Mouse (Mus musculus): ENCODE results near the gene Insyn1.
A peak's percentile ranks its signal among the peaks of the same experiment; 100 is the strongest.

Insyn1 gene

GRCm38 (mm10) chr9:58487851-58488801 is at the start of gene Insyn1:
TSS of gene Insyn1 (plus strand) at chr9:58488603.
- peak; percentile 53 for DNase-seq (ENCODE audit: low spot score)

- no peak for DNase-seq (ENCODE audit: low spot score)
Observed at GRCm38 (mm10) chr9:58438921-58439396, 49.4 kb upstream of the Insyn1 start.

DNA sequence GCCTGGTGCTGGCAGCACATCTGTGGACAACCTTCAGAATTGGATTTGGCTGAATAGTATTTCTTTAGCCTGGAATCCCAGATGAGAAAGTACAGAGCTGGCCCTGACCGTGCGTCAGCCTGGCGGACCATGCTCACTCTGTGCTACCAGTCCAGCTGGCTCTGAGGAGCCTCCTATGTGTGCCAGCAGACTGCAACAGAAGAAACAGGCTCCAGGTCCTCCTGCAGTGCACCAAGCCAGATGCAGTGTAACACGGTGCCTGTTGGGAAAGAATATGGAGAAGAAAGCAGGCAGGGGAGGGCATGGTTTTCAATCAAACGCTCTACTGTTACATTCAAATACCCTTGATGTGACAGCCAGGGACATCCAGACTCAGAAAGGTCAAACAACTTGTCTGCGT is 48.3 kb upstream of the Insyn1 start:
- DNase-seq (ENCODE audit: low spot score) = no peak

DNA sequence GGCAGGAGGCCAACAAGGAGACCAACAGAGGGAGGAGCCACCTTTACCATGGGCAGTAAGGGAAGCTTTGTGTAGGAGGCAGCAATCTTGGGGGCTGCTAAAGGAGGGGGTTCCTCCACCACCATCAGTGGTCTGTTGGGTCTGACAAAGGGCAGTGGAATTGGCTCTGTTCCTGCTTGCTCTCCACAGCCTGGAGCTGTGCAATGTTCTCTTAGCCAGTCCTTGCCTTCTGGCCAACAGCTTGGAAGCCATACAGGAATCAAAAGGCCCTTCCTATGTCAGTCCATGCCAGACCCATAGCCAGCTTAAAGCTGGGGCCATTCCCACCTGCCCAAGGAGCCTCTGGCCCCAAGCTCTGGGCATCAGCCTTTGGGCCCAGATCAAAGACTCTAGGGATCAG is 47.8 kb upstream of the Insyn1 start:
- no peak for DNase-seq (ENCODE audit: low spot score)

GRCm38 (mm10) chr9:58441351-58442104 is 46.9 kb upstream of the Insyn1 start:
- DNase-seq (ENCODE audit: low spot score) = no peak

DNA sequence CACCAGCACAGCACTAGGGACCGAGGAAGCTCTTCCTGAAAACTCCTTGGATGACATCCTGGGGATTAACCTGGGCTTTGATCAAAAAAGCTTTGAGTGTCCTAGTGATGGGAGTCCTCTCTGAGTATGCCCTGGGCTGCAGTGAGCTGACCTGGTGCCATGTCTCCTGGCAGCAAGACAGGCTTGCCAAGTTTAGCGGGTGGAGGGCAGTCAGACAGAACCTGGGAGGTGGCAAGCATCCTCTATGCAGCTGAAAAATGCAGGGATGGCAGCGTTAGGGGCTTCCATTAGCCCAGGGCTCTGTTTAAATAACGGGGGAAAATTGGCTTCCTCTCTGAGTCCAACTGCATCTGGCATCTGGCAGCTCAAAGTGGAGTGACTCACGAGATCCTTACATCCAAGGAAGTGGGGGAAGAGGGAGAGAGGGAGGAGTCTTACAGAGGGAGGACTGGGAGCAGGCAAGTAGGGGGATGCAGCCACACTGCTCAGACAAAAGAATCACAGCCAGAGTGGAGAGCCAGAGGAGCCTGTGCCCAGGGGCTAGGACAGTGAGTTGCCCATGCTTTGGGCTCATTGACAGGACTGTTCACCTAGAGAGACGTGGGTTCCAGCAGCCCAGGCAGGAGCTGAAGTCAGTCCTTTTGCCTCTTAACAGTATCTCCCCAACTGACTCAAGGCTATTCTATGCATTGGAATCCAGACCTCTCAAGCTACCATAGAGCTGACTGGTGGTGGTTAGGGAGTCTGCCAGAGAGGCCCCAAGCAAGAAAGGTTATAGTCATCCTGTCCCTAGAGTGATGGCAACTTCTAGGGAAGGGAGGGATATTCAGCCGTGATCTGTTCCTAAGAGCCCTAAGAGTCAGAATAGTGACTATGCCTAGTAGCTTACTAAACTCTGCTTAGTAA is 46.0 kb upstream of the Insyn1 start:
- peak; percentile 5 for DNase-seq (ENCODE audit: low spot score)

DNA sequence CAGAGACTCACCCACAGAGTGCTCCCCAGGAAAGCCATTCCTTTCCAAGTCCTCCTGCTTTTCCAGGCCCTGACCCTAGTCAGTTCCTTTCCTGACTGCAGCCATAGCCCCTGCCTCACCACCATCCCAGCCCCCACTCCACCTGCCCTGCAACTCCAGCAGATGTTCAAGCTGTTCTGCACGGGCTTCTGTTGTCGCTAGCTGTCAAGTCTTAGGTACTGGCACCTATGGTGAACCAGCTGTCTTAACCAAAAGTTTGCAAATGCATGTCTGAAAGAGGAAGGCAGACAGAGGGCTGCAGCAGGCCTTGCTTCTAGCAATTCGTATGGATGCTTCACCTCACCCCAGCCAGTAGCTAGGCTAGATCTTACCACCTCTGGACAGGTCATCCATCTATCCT is 45.3 kb upstream of the Insyn1 start:
- DNase-seq (ENCODE audit: low spot score) = no peak

- DNase-seq (ENCODE audit: low spot score) = no peak
Observed at GRCm38 (mm10) chr9:58446829-58447228, 41.6 kb upstream of the Insyn1 start.

DNA sequence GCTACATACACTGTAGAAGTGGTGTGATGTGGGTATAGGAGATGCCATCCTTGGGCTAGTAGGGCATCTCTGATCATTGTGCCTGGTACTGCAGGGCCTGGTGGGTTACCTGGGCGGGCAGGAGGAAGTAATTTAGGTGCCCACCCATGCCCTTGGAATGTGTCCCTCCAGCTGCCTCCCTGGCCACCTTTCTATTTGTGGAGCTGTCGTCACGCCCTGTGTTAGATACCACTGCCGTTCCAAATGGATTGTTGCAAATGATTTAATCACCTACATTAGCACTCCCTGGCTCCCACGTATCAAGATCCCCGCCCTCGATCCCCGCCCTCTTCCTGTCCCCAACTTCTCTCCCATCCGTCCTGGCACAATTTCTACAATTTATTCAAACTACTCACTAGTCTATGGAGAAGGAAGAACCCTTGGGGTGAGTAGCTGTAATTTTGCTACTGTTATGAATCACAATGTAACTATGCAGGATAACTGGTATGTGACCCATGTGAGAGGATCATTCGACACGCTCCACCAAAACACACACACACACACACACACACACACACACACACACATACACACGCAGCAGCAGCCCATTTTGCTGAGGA is 40.3 kb upstream of the Insyn1 start:
- DNase-seq (ENCODE audit: low spot score) = no peak

DNA sequence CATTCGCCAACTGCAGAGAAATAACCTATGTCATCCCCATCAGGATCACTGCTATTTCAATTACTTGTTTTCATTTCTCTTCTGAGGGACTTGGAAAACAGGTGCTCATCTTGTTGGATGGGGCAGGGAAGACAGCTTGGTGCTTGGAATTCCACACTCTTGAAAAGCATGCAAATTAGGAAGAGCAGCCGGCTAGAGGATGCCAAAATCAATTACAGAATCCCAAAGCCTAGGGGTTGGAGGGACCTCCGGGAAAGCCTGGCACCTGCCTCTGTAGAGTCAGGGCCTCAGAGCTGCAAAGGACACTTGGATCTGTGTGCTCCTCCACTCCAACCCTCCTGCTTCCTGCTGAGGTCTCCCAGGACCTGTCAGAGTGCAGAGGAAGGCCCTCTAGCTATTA is 38.9 kb upstream of the Insyn1 start:
- no peak for DNase-seq (ENCODE audit: low spot score)

- DNase-seq (ENCODE audit: low spot score) = no peak
Observed at GRCm38 (mm10) chr9:58453791-58454378, 34.5 kb upstream of the Insyn1 start.

- DNase-seq (ENCODE audit: low spot score) = no peak
Observed at GRCm38 (mm10) chr9:58454886-58455285, 33.5 kb upstream of the Insyn1 start.

DNA sequence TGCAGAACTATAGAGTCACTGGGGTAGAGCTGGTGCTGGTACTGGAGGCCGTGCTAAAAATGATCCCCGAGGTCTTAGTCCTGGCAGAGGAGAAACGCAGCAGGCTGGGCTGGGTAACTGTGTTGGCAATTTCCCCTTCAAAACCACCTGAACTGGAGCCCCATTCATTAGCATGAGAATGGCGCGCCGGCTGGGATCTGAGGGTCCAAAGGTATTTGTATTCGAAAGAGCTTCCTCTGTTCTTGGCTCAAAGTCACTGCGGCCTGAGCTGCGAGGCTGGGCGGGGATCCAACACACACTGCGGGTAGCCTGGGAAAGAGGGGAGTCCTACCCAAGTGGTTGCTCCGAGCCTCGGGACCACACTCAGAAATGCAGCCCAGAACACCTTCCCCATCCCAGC is 32.6 kb upstream of the Insyn1 start:
- DNase-seq (ENCODE audit: low spot score) = no peak

DNA sequence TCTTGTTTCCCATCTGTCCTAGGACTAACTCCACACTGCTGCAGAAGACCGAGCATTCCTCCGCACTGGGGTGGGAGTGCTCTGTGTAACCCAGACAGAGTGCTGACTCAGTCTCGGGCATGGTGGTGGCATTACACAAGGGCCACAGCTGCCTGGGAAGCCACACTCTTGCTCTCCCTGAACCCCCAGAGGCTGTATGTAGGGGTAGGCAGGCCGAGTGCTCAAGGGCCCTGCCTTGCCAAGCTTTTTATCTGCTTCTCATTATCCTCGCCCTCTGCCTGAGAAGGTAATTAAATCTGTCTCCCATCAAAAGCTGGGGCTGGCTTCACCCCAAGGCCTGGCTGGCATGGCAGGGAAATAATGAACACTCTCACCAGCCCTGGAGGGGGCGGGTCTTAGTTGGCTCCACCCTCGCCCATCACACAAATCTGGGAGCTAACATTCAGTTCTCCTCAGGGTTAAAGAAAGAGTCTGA is 30.9 kb upstream of the Insyn1 start:
- no peak for DNase-seq (ENCODE audit: low spot score)

DNA sequence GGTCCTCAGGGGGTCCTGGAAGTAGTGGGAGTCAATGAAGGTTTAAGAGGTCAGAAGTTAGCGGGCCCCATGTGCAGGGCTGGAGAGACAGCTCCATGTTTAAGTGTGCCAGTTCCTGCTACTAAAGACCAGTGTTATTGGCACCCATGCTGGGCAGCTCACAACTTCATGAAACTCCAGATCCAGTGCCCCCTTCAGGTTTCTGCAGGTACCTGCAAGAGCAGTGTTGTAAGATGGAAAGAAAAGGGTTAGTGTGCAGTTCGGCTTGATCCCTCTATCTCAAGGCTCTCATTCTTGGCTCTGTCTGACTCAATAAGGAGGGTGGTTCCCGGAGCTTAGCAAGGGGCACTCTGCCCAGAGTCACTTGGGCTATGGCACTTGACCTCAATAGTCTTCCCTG is 30.1 kb upstream of the Insyn1 start:
- no peak for DNase-seq (ENCODE audit: low spot score)

DNA sequence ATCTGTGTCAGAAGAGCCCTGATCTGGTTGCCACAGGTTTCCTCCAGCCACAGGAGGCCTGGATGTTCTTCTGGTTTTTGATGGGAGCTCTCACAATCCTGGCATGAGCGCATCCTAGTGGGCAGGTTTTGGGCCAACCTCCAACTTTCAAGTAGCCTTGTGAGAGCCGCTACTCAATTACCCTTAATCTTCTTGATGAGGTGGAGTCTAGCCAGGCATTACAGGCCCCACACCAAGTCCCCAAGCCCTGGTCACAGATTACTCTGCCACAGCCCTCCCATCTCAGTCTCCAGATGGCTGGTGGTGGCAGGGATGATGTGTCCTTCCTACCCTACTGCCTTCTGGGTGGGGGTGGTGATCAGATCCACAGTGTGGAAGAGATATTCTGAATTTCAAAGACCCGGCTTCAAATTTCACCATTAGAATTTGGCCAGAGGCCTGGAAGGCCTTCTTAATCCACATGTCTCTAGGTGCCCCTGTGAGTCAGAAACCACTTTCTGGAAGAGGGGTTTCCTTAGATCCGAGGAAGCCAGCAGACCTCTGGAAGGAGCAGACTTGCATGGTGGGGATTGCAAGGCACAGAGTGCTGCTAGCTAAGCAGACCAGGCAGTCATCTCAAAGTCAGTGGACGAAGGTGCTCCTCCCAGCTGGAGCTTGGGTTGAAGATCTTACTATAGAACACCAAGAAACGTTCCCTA is 29.4 kb upstream of the Insyn1 start:
- no peak for DNase-seq (ENCODE audit: low spot score)

- DNase-seq (ENCODE audit: low spot score) = no peak
Observed at GRCm38 (mm10) chr9:58467345-58468025, 20.9 kb upstream of the Insyn1 start.

DNA sequence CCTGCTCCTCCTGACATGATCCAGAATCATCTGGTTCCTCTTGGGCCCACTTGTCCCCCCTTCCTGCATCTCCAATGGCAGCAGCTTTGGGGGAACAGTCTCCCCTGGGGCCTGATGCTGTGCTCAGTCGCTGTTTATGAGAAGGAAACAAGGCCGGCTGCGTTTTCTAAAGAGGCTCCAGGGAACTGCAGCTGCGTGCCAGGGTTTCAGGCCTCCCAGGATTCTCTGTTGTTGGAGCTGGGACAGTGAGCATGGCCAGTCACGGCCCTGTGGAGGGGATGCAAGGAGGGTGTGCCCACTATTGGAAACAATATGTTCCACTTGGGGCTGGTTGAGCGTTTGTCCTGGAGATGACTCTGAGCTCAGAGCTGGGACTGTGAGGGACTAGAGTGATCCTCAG is 17.9 kb upstream of the Insyn1 start:
- DNase-seq (ENCODE audit: low spot score) = no peak

DNA sequence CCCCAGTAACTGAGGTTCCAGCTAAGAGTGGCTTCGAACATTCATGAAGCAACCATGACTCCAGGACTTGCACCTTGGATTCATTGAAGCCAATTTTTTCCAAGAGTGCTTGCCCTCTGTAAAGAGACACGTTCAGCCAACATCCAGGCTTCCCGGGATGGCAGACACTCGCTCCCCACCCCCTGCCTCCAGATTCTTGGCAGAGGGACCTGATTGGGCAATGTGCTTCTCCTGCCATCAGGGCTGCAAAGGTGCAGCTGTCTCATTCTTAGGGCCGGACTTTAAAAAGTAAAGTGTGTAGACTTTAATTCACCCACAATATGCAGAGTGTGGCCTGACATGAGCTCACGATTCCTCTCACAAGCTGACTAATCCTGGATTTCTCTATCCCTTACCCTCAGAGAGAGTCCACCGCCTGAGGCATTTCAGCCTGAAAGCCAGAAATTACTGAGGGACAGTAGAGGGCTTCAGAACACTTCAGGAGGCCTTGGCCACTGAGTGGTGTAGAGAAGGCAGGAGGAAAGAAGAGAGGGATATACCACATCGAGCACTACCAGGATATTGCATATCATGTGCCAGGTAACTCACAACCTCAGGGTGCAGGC is 15.1 kb upstream of the Insyn1 start:
- no peak for DNase-seq (ENCODE audit: low spot score)
